Mouse (Mus musculus): ENCODE data around the gene Rmdn3.
A peak's percentile ranks its signal among the peaks of the same experiment; 100 is the strongest.

Gene Rmdn3

GRCm38 (mm10) chr2:119167866-119168256 lies 11.0 kb upstream of the Rmdn3 start:
- no peak for DNase-seq (ENCODE audit: low read depth, low spot score)

- peak; percentile 48 for DNase-seq (ENCODE audit: low read depth, low spot score)
Measured at GRCm38 (mm10) chr2:119166901-119167865, 10.3 kb upstream of the Rmdn3 start, which contains the start of gene Gchfr. TSS of gene Gchfr (plus strand) at chr2:119167773.

GRCm38 (mm10) chr2:119165401-119165800 lies 8.6 kb upstream of the Rmdn3 start:
- no peak for DNase-seq (ENCODE audit: low read depth, low spot score)

- no peak for DNase-seq (ENCODE audit: low read depth, low spot score)
Measured at GRCm38 (mm10) chr2:119163999-119164398, 7.2 kb upstream of the Rmdn3 start.

GRCm38 (mm10) chr2:119163135-119163534 lies 6.3 kb upstream of the Rmdn3 start:
- DNase-seq (ENCODE audit: low read depth, low spot score) = no peak

- DNase-seq (ENCODE audit: low read depth, low spot score) = no peak
Measured at GRCm38 (mm10) chr2:119161247-119161646, 4.4 kb upstream of the Rmdn3 start.

GRCm38 (mm10) chr2:119157836-119158235 lies 1.0 kb upstream of the Rmdn3 start:
- no peak for DNase-seq (ENCODE audit: low read depth, low spot score)

GRCm38 (mm10) chr2:119156081-119156680 lies 653 bp downstream of the Rmdn3 start:
- DNase-seq (ENCODE audit: low read depth, low spot score) = no peak

GRCm38 (mm10) chr2:119155388-119155787 lies 1.4 kb downstream of the Rmdn3 start:
- no peak for DNase-seq (ENCODE audit: low read depth, low spot score)

- DNase-seq (ENCODE audit: low read depth, low spot score) = no peak
Measured at GRCm38 (mm10) chr2:119154683-119155082, 2.2 kb downstream of the Rmdn3 start.

GRCm38 (mm10) chr2:119152255-119152654 lies 4.6 kb downstream of the Rmdn3 start:
- no peak for DNase-seq (ENCODE audit: low read depth, low spot score)

GRCm38 (mm10) chr2:119147775-119148174 lies 9.1 kb downstream of the Rmdn3 start:
- DNase-seq (ENCODE audit: low read depth, low spot score) = peak; percentile 73

- no peak for DNase-seq (ENCODE audit: low read depth, low spot score)
Measured at GRCm38 (mm10) chr2:119147160-119147678, 9.6 kb downstream of the Rmdn3 start.

GRCm38 (mm10) chr2:119146435-119146834 lies 10.4 kb downstream of the Rmdn3 start:
- no peak for DNase-seq (ENCODE audit: low read depth, low spot score)

- no peak for DNase-seq (ENCODE audit: low read depth, low spot score)
Measured at GRCm38 (mm10) chr2:119145199-119145598, 11.6 kb downstream of the Rmdn3 start.

- no peak for DNase-seq (ENCODE audit: low read depth, low spot score)
Measured at GRCm38 (mm10) chr2:119136346-119136898, 20.4 kb downstream of the Rmdn3 start.

- no peak for DNase-seq (ENCODE audit: low read depth, low spot score)
Measured at GRCm38 (mm10) chr2:119113121-119113925, 43.5 kb downstream of the Rmdn3 start.

GRCm38 (mm10) chr2:119112438-119113112 lies 44.3 kb downstream of the Rmdn3 start, which contains the start of gene Rad51:
TSS of gene Rad51 (plus strand) at chr2:119112793.
- peak; percentile 95 for DNase-seq (ENCODE audit: low read depth, low spot score)

GRCm38 (mm10) chr2:119111060-119111459 lies 45.8 kb downstream of the Rmdn3 start:
- DNase-seq (ENCODE audit: low read depth, low spot score) = no peak

- no peak for DNase-seq (ENCODE audit: low read depth, low spot score)
Measured at GRCm38 (mm10) chr2:119108554-119108953, 48.3 kb downstream of the Rmdn3 start.

- no peak for DNase-seq (ENCODE audit: low read depth, low spot score)
Measured at GRCm38 (mm10) chr2:119106583-119106982, 50.3 kb downstream of the Rmdn3 start.
